Mouse (Mus musculus): ENCODE measurements at regions not wholly inside any gene's neighbourhood (a gene's known extent, or its start where the extent isn't known, plus 50 kb on each side); places are given as distances from the start of the nearest gene placed in this dataset.
"Not testable (repeated sequence)": the region's sequence is repeated elsewhere in the genome, so short reads cannot be mapped to it uniquely, and the experiment has no call there.

GRCm38 (mm10) chr8:96429708-96430107 is 541.4 kb upstream of the Got2 start:
- Histone ChIP-seq H3K36me3 (no peaks in the 10 kb centered on the region), H3K4me2 (no peak overlapping the region), H3K9ac (replicated peaks) (no peak overlapping the region), H3K27me3 (replicated peaks) (no peaks in the 10 kb centered on the region), H3K4me3 (replicated peaks) (no peak overlapping the region), H3K4me1 (no peaks in the 10 kb centered on the region), H3K9me3 (replicated peaks) (no peaks in the 10 kb centered on the region), H3K27ac (replicated peaks) (no peak overlapping the region)
- 38% methylated on average over 1 of the region's 1 CpGs for WGBS
- no peak for ATAC-seq (ENCODE audit: low FRiP score)

- H3K4me3 ChIP-seq (replicated peaks): no peak overlapping the region
- H3K36me3 ChIP-seq: no peaks in the 10 kb centered on the region
- ATAC-seq (ENCODE audit: low FRiP score): no peak
- H3K4me2 ChIP-seq: no peak overlapping the region
- 48% methylated on average over 1 of the region's 1 CpGs for WGBS
- H3K9me3 ChIP-seq (replicated peaks): no peaks in the 10 kb centered on the region
- no peaks in the 10 kb centered on the region for H3K4me1 ChIP-seq
- no peak overlapping the region for H3K27ac ChIP-seq (replicated peaks)
- H3K9ac ChIP-seq (replicated peaks): no peak overlapping the region
- H3K27me3 ChIP-seq (replicated peaks): no peaks in the 10 kb centered on the region
Measured at GRCm38 (mm10) chr8:96426900-96427299, 538.6 kb upstream of the Got2 start.

- ATAC-seq (ENCODE audit: low FRiP score): no peak
- Histone ChIP-seq H3K27ac (replicated peaks) (no peak overlapping the region), H3K4me2 (no peak overlapping the region), H3K9ac (replicated peaks) (no peak overlapping the region), H3K27me3 (replicated peaks) (no peaks in the 10 kb centered on the region), H3K4me1 (no peaks in the 10 kb centered on the region), H3K4me3 (replicated peaks) (no peak overlapping the region), H3K36me3 (no peaks in the 10 kb centered on the region), H3K9me3 (replicated peaks) (no peaks in the 10 kb centered on the region)
- 76% methylated on average over 1 of the region's 1 CpGs for WGBS
Measured at GRCm38 (mm10) chr8:96409601-96410000, 521.3 kb upstream of the Got2 start.

- Histone ChIP-seq H3K27ac (replicated peaks) (no peak overlapping the region), H3K27me3 (replicated peaks) (no peaks in the 10 kb centered on the region), H3K4me2 (no peak overlapping the region), H3K4me1 (no peaks in the 10 kb centered on the region), H3K9ac (replicated peaks) (no peak overlapping the region), H3K4me3 (replicated peaks) (no peak overlapping the region), H3K9me3 (replicated peaks) (no peaks in the 10 kb centered on the region), H3K36me3 (no peaks in the 10 kb centered on the region)
- WGBS: 95% methylated on average over 15 of the region's 15 CpGs
- no peak for ATAC-seq (ENCODE audit: low FRiP score)
Measured at GRCm38 (mm10) chr8:96404549-96405145, 516.3 kb upstream of the Got2 start.

- H3K9me3 ChIP-seq (replicated peaks): no peaks in the 10 kb centered on the region
- ATAC-seq (ENCODE audit: low FRiP score): no peak
- no peak overlapping the region for H3K9ac ChIP-seq (replicated peaks)
- H3K27me3 ChIP-seq (replicated peaks): no peaks in the 10 kb centered on the region
- H3K4me1 ChIP-seq: no peaks in the 10 kb centered on the region
- H3K4me2 ChIP-seq: no peak overlapping the region
- H3K27ac ChIP-seq (replicated peaks): no peak overlapping the region
- H3K36me3 ChIP-seq: no peaks in the 10 kb centered on the region
- 79% methylated on average over 3 of the region's 3 CpGs for WGBS
- no peak overlapping the region for H3K4me3 ChIP-seq (replicated peaks)
Measured at GRCm38 (mm10) chr8:96403669-96404068, 515.3 kb upstream of the Got2 start.

- H3K27me3 ChIP-seq (replicated peaks); H3K27ac ChIP-seq (replicated peaks); H3K9ac ChIP-seq (replicated peaks); H3K4me3 ChIP-seq (replicated peaks); ATAC-seq (ENCODE audit: low FRiP score); H3K36me3 ChIP-seq; H3K4me1 ChIP-seq; H3K9me3 ChIP-seq (replicated peaks); H3K4me2 ChIP-seq: not testable (repeated sequence)
- 83% methylated on average over 4 of the region's 4 CpGs for WGBS
Measured at GRCm38 (mm10) chr8:96399381-96399780, 511.0 kb upstream of the Got2 start.

- no peaks in the 10 kb centered on the region for H3K4me1 ChIP-seq
- no peaks in the 10 kb centered on the region for H3K9me3 ChIP-seq (replicated peaks)
- no peak overlapping the region for H3K4me3 ChIP-seq (replicated peaks)
- H3K27me3 ChIP-seq (replicated peaks): no peaks in the 10 kb centered on the region
- H3K4me2 ChIP-seq: no peak overlapping the region
- 56% methylated on average over 4 of the region's 4 CpGs for WGBS
- no peak for ATAC-seq (ENCODE audit: low FRiP score)
- no peaks in the 10 kb centered on the region for H3K36me3 ChIP-seq
- H3K27ac ChIP-seq (replicated peaks): no peak overlapping the region
- H3K9ac ChIP-seq (replicated peaks): no peak overlapping the region
Measured at GRCm38 (mm10) chr8:96393024-96393423, 504.7 kb upstream of the Got2 start.

GRCm38 (mm10) chr8:96389251-96389650 is 500.9 kb upstream of the Got2 start:
- no peaks in the 10 kb centered on the region for H3K36me3 ChIP-seq
- H3K27me3 ChIP-seq (replicated peaks): no peaks in the 10 kb centered on the region
- H3K9me3 ChIP-seq (replicated peaks): no peaks in the 10 kb centered on the region; the same call in 1 of the 2 replicates
- no peak overlapping the region for H3K4me3 ChIP-seq (replicated peaks)
- ATAC-seq (ENCODE audit: low FRiP score): no peak
- no peak overlapping the region for H3K4me2 ChIP-seq
- no peak overlapping the region for H3K27ac ChIP-seq (replicated peaks)
- no peak overlapping the region for H3K9ac ChIP-seq (replicated peaks)
- no peaks in the 10 kb centered on the region for H3K4me1 ChIP-seq
- WGBS: 87% methylated on average over 3 of the region's 3 CpGs

GRCm38 (mm10) chr8:96370500-96370899 is 482.2 kb upstream of the Got2 start:
- Histone ChIP-seq H3K27ac (replicated peaks) (no peak overlapping the region), H3K9me3 (replicated peaks) (no peaks in the 10 kb centered on the region), H3K4me3 (replicated peaks) (no peak overlapping the region), H3K9ac (replicated peaks) (no peak overlapping the region), H3K4me1 (no peaks in the 10 kb centered on the region), H3K27me3 (replicated peaks) (no peaks in the 10 kb centered on the region), H3K36me3 (no peaks in the 10 kb centered on the region), H3K4me2 (no peak overlapping the region)
- ATAC-seq (ENCODE audit: low FRiP score): no peak
- 93% methylated on average over 9 of the region's 9 CpGs for WGBS

- Histone ChIP-seq H3K4me2 (no peak overlapping the region), H3K27ac (replicated peaks) (no peak overlapping the region)
- WGBS: 34% methylated on average over 14 of the region's 14 CpGs
Measured at GRCm38 (mm10) chr8:96362853-96363445, 474.6 kb upstream of the Got2 start.

GRCm38 (mm10) chr8:96350531-96351069 is 462.3 kb upstream of the Got2 start:
- H3K4me3 ChIP-seq (replicated peaks): no peak overlapping the region
- ATAC-seq (ENCODE audit: low FRiP score): no peak
- H3K4me1 ChIP-seq: no peaks in the 10 kb centered on the region
- no peak overlapping the region for H3K9ac ChIP-seq (replicated peaks)
- H3K4me2 ChIP-seq: no peak overlapping the region
- H3K9me3 ChIP-seq (replicated peaks): no peaks in the 10 kb centered on the region
- H3K27me3 ChIP-seq (replicated peaks): no peaks in the 10 kb centered on the region
- H3K36me3 ChIP-seq: no peaks in the 10 kb centered on the region
- H3K27ac ChIP-seq (replicated peaks): no peak overlapping the region
- WGBS: 80% methylated on average over 6 of the region's 6 CpGs

More at GRCm38 (mm10) chr8:96362853-96363445, 474.6 kb upstream of the Got2 start:
- no peak overlapping the region for H3K4me3 ChIP-seq (replicated peaks)
- no peak overlapping the region for H3K9ac ChIP-seq (replicated peaks)
- no peak for ATAC-seq (ENCODE audit: low FRiP score)
- peaks cover 3% of the 10 kb centered on the region; the same call in 1 of the 2 replicates for H3K4me1 ChIP-seq
- H3K9me3 ChIP-seq (replicated peaks): no peaks in the 10 kb centered on the region
- H3K27me3 ChIP-seq (replicated peaks): no peaks in the 10 kb centered on the region
- H3K36me3 ChIP-seq: no peaks in the 10 kb centered on the region

GRCm38 (mm10) chr8:96349503-96349902 is 461.2 kb upstream of the Got2 start:
- Histone ChIP-seq H3K9ac (replicated peaks) (no peak overlapping the region), H3K27ac (replicated peaks) (no peak overlapping the region), H3K27me3 (replicated peaks) (no peaks in the 10 kb centered on the region), H3K4me2 (no peak overlapping the region), H3K9me3 (replicated peaks) (no peaks in the 10 kb centered on the region), H3K36me3 (no peaks in the 10 kb centered on the region), H3K4me1 (no peaks in the 10 kb centered on the region), H3K4me3 (replicated peaks) (no peak overlapping the region)
- 67% methylated on average over 6 of the region's 6 CpGs for WGBS
- no peak for ATAC-seq (ENCODE audit: low FRiP score)
